Mouse (Mus musculus): ENCODE results near the gene Ttc9c.

GRCm38 (mm10) chr19:8788521-8788920, 30.6 kb downstream of the Ttc9c start:
- TF ChIP-seq TCF12 (IDR thresholded peaks at IDR 0.05; ENCODE audit: insufficient read depth, poor library complexity, severe bottlenecking) (no peak), POLR2AphosphoS2 (IDR thresholded peaks at IDR 0.05; ENCODE audit: insufficient read length, low read depth) (no peak)
